Mouse (Mus musculus) bone marrow, adult 2 months (tissue): ENCODE measurements around the gene Cd82.

ENCODE experiments used
- CTCF ChIP-seq: fragments of 200-500 bp; IDR thresholded peaks from 2 replicates; pipeline ENCODE4 v1.5.1; 2011; ENCODE audit warnings: low read length, control low read depth; ENCODE audit not compliant: control insufficient read depth, insufficient read depth
- POLR2A ChIP-seq: fragments of 200-500 bp; IDR thresholded peaks from 2 replicates; pipeline ENCODE4 v1.6.1; 2011; ENCODE audit warnings: low read depth, mild to moderate bottlenecking, control low read depth, low read length, borderline replicate concordance; ENCODE audit not compliant: control insufficient read depth

- TF ChIP-seq CTCF = no peak
- no peak for TF ChIP-seq POLR2A
Measured at GRCm38 (mm10) chr2:93416874-93417709, 45.8 kb downstream of the Cd82 start.
